Mouse (Mus musculus): ENCODE measurements around the gene Vmn1r127. TPM values are rescaled to one million over a fixed set of nuclear protein-coding genes. Genes with fewer than 3 reads are reported as not detected.
"Not testable (repeated sequence)": the region's sequence is repeated elsewhere in the genome, so short reads cannot be mapped to it uniquely, and the experiment has no call there.

The Vmn1r127 gene
- polyA plus RNA-seq (2015; fragmentation: Nextera tagmentation; extraction: Ambion mirVana), result not detected in 2 replicates

- not testable (repeated sequence) for H3K4me2 ChIP-seq (ENCODE audit: low read depth, low read length); H3K4me1 ChIP-seq (ENCODE audit: control insufficient read depth, low read depth, low read length); H3K27ac ChIP-seq (ENCODE audit: low read length); H3K36me3 ChIP-seq (ENCODE audit: control insufficient read depth, insufficient read depth); H3K9me3 ChIP-seq (replicated peaks; ENCODE audit: control insufficient read depth, low read length); H3K27me3 ChIP-seq (ENCODE audit: control insufficient read depth, insufficient read depth, low read depth, low read length); H3K4me3 ChIP-seq (ENCODE audit: low read depth, low read length); ATAC-seq (ENCODE audit: low read depth); H3K9ac ChIP-seq (ENCODE audit: low read depth, low read length)
- no CpG with 5 or more reads among the region's 3 CpGs for WGBS (ENCODE audit: insufficient replicate concordance)
Measured at GRCm38 (mm10) chr7:21319761-21320160, at the start of gene Vmn1r127. Gene Vmn1r127, minus strand, starts transcription at chr7:21319861.

GRCm38 (mm10) chr7:21361191-21361590, 41.5 kb upstream of the Vmn1r127 start, which contains the start of gene Vmn1r129:
Gene Vmn1r129, minus strand, starts transcription at chr7:21361291.
- H3K27me3 ChIP-seq (ENCODE audit: control insufficient read depth, insufficient read depth, low read depth, low read length); H3K4me1 ChIP-seq (ENCODE audit: control insufficient read depth, low read depth, low read length); H3K27ac ChIP-seq (ENCODE audit: low read length); H3K9me3 ChIP-seq (replicated peaks; ENCODE audit: control insufficient read depth, low read length); ATAC-seq (ENCODE audit: low read depth); H3K9ac ChIP-seq (ENCODE audit: low read depth, low read length); H3K4me3 ChIP-seq (ENCODE audit: low read depth, low read length); H3K36me3 ChIP-seq (ENCODE audit: control insufficient read depth, insufficient read depth); H3K4me2 ChIP-seq (ENCODE audit: low read depth, low read length): not testable (repeated sequence)
- no CpG with 5 or more reads among the region's 1 CpGs for WGBS (ENCODE audit: insufficient replicate concordance)

- H3K4me2 ChIP-seq (ENCODE audit: low read depth, low read length); H3K27ac ChIP-seq (ENCODE audit: low read length); H3K27me3 ChIP-seq (ENCODE audit: control insufficient read depth, insufficient read depth, low read depth, low read length); H3K9me3 ChIP-seq (replicated peaks; ENCODE audit: control insufficient read depth, low read length); H3K4me1 ChIP-seq (ENCODE audit: control insufficient read depth, low read depth, low read length); H3K9ac ChIP-seq (ENCODE audit: low read depth, low read length); H3K4me3 ChIP-seq (ENCODE audit: low read depth, low read length); ATAC-seq (ENCODE audit: low read depth); H3K36me3 ChIP-seq (ENCODE audit: control insufficient read depth, insufficient read depth): not testable (repeated sequence)
- 48% methylated on average over 1 of the region's 1 CpGs for WGBS (ENCODE audit: insufficient replicate concordance)
Measured at GRCm38 (mm10) chr7:21349073-21349472, 29.4 kb upstream of the Vmn1r127 start, which contains the start of gene Vmn1r128. Gene Vmn1r128, plus strand, starts transcription at chr7:21349373.

GRCm38 (mm10) chr7:21301367-21301766, 18.3 kb downstream of the Vmn1r127 start, which contains the start of gene Vmn1r126:
Gene Vmn1r126, minus strand, starts transcription at chr7:21301467.
- not testable (repeated sequence) for H3K36me3 ChIP-seq (ENCODE audit: control insufficient read depth, insufficient read depth); H3K4me1 ChIP-seq (ENCODE audit: control insufficient read depth, low read depth, low read length); H3K9ac ChIP-seq (ENCODE audit: low read depth, low read length); H3K4me2 ChIP-seq (ENCODE audit: low read depth, low read length); H3K27me3 ChIP-seq (ENCODE audit: control insufficient read depth, insufficient read depth, low read depth, low read length); H3K4me3 ChIP-seq (ENCODE audit: low read depth, low read length); H3K9me3 ChIP-seq (replicated peaks; ENCODE audit: control insufficient read depth, low read length); ATAC-seq (ENCODE audit: low read depth); H3K27ac ChIP-seq (ENCODE audit: low read length)
- WGBS (ENCODE audit: insufficient replicate concordance), result no CpG with 5 or more reads among the region's 5 CpGs

- H3K27me3 ChIP-seq (ENCODE audit: control insufficient read depth, insufficient read depth, low read depth, low read length); H3K4me1 ChIP-seq (ENCODE audit: control insufficient read depth, low read depth, low read length); H3K4me3 ChIP-seq (ENCODE audit: low read depth, low read length); ATAC-seq (ENCODE audit: low read depth); H3K27ac ChIP-seq (ENCODE audit: low read length); H3K9me3 ChIP-seq (replicated peaks; ENCODE audit: control insufficient read depth, low read length); H3K4me2 ChIP-seq (ENCODE audit: low read depth, low read length); H3K36me3 ChIP-seq (ENCODE audit: control insufficient read depth, insufficient read depth); H3K9ac ChIP-seq (ENCODE audit: low read depth, low read length): not testable (repeated sequence)
- 32% methylated on average over 3 of the region's 3 CpGs for WGBS (ENCODE audit: insufficient replicate concordance)
Measured at GRCm38 (mm10) chr7:21271879-21272278, 47.8 kb downstream of the Vmn1r127 start, which contains the start of gene Vmn1r125. Gene Vmn1r125, plus strand, starts transcription at chr7:21272179.

Other genes starting within 250 kb of the Vmn1r127 start
- gene Vmn1r121, start 221.3 kb downstream of the Vmn1r127 start, polyA plus RNA-seq (2015; fragmentation: Nextera tagmentation; extraction: Ambion mirVana), result not detected in 2 replicates
- not detected in 2 replicates for gene Vmn1r122, start 185.7 kb downstream of the Vmn1r127 start, polyA plus RNA-seq (2015; fragmentation: Nextera tagmentation; extraction: Ambion mirVana)
- gene Vmn1r123, start 157.7 kb downstream of the Vmn1r127 start, polyA plus RNA-seq (2015; fragmentation: Nextera tagmentation; extraction: Ambion mirVana), result not detected in 2 replicates
- not detected in 2 replicates for gene Gm5157, start 129.4 kb downstream of the Vmn1r127 start, polyA plus RNA-seq (2015; fragmentation: Nextera tagmentation; extraction: Ambion mirVana)
- gene Vmn1r124, start 59.2 kb downstream of the Vmn1r127 start, polyA plus RNA-seq (2015; fragmentation: Nextera tagmentation; extraction: Ambion mirVana), result not detected in 2 replicates
- not detected in 2 replicates for gene Vmn1r125, start 47.7 kb downstream of the Vmn1r127 start, polyA plus RNA-seq (2015; fragmentation: Nextera tagmentation; extraction: Ambion mirVana)
- gene Vmn1r126, start 18.4 kb downstream of the Vmn1r127 start, polyA plus RNA-seq (2015; fragmentation: Nextera tagmentation; extraction: Ambion mirVana), result not detected in 2 replicates
- not detected in 2 replicates for gene Vmn1r128, start 29.5 kb upstream of the Vmn1r127 start, polyA plus RNA-seq (2015; fragmentation: Nextera tagmentation; extraction: Ambion mirVana)
- gene Vmn1r129, start 41.4 kb upstream of the Vmn1r127 start, polyA plus RNA-seq (2015; fragmentation: Nextera tagmentation; extraction: Ambion mirVana), result not detected in 2 replicates
- gene Gm6882, start 112.9 kb upstream of the Vmn1r127 start, polyA plus RNA-seq (2015; fragmentation: Nextera tagmentation; extraction: Ambion mirVana), result not detected in 2 replicates
- gene Vmn1r130, start 191.9 kb upstream of the Vmn1r127 start, polyA plus RNA-seq (2015; fragmentation: Nextera tagmentation; extraction: Ambion mirVana), result not detected in 2 replicates
- not detected in 2 replicates for gene Vmn1r131, start 226.2 kb upstream of the Vmn1r127 start, polyA plus RNA-seq (2015; fragmentation: Nextera tagmentation; extraction: Ambion mirVana)